Mouse (Mus musculus) skeletal muscle tissue, adult 2 months (tissue): ENCODE measurements around the gene Slc1a7.
A peak's percentile ranks its signal among the peaks of the same experiment; 100 is the strongest.

Experiments used
- DNase-seq: peaks from one replicate; pipeline ENCODE4 v3.0.0-alpha.2; 2012; ENCODE audit warnings: low read depth, low spot score

The Slc1a7 gene

DNA sequence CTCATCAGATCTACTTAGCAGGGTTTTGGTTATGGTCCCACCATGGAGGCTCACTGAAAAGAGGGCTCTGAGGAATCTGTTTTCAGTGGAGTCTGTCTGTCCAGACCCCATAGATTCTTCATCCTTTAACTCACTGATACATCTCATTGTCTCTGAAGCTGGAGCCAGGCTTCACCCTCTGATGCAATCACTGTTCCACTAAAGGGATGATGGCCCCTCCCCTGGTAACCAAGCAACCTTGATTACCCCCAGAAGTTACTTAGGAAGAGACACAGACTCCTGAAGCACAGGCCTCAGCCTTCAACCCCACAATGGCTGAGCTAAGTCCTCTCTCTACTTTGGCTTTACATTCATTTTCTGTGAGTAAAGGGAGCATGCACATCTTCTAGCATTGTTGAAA, 1.6 kb downstream of the Slc1a7 start:
- DNase-seq: peak; percentile 59

DNA sequence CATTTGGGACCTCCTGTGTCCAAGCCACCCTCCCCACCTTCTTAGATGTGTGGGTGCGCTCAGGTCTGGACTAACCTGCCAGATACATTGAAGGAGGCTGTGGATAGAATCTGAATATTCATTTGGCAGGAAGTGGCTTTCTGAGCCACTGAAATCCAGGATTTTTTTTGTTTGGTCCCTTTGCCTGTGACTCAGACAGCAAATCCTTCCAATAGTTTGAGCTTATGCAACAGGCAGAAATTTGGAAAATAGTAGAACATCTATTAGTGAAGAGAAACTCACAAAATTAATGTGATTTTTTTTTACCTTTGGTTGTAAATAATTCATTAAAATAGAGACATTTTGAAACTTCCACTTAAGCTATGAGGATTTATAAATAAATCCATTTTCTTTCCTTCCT, 3.0 kb downstream of the Slc1a7 start:
- peak; percentile 41 for DNase-seq

DNA sequence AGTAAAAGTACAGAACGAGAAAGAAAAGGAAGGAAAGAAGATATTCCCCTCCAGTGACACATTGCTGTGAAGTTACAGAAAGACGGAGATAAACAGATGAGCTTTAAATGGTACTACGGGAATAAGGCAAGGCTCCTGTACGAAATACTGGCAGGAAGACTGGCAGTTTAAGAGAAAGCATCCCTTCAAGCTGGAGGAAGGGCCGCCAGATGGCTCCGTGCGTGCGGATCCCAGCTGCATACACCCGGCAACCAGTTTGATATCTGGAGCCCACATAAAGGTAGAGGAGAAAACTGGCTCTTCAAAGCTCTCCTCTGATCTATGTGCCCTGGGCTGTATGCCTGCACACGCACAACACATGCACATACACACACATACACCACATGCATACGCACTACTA, 6.4 kb downstream of the Slc1a7 start:
- DNase-seq: no peak

DNA sequence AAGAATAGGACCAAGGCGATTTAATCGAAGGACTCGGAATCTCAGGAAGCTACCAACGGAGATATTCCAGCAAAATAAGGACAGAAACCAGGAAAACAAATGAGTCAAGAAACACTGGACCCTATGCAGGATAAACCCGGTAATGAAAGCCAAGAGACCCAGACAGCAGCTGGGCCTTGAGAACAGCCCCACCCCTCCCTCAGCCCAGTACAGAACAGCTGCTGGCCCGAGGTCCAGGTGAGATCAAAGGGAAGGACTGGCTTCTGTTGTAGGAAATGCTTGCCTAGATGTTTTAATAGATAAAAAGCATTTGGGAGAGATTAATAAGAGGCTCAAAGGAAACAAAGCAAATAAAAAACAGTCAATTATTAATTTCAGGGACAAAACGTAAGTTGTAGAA, 6.9 kb downstream of the Slc1a7 start:
- no peak for DNase-seq

DNA sequence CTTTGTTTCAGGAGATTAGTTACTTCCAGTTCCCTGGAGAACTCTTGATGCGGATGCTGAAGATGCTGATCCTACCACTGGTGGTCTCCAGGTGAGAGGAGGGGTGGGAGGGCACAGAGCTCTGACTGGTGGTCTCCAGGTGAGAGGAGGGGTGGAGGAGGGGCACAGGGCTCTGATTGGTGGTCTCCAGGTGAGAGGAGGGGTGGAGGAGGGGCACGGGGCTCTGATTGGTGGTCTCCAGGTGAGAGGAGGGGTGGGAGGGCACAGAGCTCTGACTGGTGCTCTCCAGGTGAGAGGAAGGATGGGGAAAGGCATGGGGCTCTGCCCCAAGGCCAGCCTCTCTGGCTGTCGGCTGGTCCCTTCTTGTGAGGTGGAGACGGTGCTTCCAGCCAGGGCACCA, 9.5 kb downstream of the Slc1a7 start:
- no peak for DNase-seq

DNA sequence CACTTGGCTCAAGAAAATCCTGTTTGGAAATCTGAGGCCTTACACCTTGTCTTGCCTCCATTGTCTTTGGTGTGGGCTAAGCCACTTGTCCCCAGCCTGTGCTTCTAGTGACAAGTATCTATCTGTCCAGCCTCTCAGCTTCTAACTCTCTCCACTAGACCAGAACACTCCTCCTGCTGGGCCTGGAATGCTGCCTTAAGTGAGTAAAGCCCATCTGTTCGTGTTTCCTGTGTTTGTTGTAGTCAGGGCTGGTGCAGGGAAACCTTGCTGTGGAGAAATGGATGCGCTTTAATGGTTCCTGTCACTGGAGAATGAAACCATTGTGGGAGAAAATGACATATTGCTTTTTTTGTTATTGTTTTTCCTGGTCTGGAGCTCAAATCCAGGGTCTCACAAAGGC, 11.4 kb downstream of the Slc1a7 start:
- no peak for DNase-seq

DNA sequence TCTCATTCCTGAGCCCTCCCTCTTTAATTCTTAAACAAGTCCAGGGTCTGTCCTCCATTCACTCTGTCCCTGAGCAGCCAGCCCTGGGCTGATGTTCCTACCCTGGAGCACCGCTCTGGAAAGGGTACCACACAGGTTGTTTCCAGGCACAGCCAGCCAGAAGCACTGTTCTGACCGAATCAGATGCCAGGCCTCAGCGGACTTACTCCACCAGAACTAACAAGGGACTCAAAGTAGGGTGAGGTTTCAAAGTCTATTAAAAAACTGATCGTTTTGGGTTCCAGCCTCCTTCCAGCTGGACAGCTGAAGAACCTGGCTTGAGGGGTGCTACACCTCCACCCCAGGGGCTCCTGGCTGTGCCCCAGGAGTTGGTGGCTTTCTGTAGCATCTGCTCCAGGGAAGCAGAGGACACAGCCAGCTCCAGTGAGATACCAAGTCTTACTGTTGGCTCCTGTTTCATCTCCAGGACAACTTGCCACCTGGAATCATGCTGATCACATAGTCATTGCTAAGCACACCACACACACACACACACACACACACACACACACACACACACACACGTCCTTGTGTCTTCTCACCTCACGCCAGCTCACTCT, 12.0 kb downstream of the Slc1a7 start:
- no peak for DNase-seq

DNA sequence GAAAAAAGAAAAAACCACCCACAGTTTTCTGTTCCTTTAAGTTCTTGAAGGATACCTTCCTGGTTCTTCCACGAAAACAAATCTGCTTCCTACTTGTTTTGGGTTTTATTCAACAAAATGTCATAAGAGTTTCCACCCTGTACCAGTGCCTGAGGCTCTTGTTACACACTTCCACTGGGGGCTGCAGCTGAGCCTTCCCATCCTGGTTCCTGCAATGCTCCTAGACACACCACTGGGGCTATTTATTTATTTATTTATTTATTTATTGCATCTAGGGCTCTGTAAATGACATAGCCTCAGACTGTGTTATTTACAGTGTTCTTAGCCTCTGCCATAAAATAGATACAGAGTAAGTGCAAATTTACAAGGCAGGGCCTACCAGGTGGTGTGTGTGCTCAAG, 15.6 kb downstream of the Slc1a7 start:
- DNase-seq: no peak

DNA sequence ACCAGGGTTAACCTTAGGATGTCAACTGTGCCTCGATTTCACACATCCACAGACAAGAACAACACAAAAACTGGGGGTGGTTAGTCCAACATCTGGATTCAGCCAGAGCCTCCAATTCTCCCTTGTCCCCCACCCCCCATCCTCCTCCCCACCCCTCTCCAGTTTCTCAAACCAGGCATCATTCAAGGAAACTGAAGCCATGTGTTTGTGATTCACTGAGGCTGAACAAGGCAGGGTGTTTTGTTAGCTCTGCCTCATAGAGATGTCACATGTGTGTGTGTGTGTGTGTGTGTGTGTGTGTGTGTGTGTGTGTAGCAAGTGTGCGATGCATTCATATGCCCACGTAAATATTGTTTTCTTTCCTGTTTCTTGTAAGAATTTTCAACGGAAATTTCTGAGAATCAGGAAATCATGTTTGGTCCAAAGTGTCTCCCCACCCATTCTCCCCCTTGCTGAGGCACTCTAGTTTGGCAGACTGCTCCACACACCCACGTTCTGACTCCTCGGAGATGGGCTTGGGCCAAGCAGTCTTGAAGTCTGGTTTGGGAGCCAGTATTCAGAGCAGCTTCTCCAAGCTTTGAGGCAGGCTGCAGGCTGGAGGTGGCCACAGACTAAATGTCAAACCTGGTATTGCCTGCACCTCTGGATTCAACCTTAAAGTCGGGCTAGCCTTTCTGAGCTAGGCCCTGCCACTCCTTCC, 16.3 kb downstream of the Slc1a7 start:
- peak; percentile 83 for DNase-seq

DNA sequence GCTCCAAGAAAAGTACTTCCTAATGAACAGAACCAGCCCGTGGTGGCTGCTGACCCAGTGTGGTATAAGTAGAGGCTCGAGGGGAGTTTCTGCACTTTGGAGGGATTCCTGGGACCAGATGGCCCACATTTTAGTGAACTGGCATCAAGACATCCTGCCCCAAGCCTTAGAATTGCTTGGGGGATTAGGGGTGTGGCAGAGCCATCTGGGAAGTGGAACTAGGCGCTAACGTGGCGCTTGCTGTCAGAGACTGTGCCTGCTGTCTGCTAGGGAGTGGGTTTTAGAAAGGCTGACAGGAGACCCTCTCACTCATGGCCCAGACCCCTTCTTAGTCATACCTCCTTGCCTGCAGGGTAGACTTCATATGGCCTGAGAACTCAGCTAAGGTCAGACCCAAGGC, 17.7 kb downstream of the Slc1a7 start:
- no peak for DNase-seq

DNA sequence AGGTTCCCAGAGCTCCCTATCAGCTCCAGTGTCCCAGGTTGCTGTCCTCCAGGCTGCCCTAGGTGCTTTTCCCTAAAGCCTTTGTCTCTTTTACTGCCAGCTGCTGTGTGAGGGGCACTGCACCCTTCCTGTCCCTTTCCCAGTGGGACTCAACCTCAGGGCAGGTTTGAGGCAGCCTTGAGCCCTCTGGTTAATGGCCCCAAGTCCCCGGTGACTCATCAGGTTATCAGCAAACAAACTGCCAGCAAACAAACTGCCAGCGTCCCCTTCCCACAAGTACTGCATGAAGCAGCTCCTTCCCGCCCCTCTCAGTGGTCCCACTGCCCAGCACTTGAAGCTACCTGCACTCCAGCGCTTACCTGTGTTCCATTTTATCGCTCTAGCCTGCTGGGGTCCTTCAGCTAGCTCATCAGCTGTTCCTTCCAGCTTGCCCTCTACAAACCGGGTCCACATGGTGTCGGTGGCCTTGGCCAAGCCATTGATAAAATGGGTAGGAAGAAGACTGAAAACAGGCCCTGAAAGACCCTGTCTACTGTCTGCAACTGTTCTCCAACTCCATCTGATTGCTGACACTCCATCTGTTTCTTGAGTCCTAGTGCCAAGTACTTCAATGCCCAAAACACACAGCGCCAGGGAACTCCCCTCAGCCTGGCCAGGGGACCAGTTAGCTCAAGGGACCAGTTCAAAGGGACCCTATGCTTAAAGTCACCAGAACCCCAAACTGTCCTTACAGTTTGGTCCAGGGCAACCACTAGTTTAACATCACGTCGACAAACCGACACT, 18.4 kb downstream of the Slc1a7 start:
- no peak for DNase-seq

DNA sequence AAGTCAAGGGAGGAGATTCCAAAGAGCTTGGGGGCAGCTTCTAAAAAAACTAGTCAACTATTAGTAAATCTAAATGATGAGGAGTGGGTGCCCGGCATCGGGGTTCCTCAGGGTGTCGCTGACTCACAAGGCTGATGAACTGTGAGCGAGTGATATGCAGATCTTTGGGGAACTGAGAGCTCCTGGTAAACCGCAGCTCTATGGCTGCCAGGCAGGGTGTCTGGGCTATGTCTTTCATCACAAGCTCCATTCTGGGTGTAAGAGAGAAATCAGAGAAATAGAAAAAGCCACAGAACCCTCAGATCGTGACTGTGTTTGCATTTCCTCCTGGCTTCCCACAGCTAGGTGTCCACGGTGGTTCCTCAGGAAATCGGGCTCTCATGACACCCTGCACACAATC, 20.8 kb downstream of the Slc1a7 start:
- no peak for DNase-seq

DNA sequence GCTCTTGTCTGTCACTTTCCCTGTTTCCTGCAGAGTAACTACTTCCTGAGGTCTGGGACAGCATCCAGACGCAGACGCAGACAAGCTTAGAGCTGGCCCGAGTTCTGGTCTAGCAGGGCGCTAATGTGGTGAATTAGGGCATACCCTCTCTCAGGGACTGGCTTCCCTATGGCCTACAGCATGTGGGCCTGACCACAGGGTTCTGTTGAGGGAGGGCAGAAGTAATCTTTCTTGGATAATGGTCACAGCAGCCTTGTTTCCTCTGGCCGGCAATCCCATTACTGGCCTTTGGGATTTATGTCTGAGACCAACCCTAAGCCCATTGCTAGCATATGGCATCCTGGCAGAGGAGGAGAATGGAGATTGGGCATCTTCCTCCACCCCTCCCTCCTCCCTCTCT, 22.7 kb downstream of the Slc1a7 start:
- no peak for DNase-seq

DNA sequence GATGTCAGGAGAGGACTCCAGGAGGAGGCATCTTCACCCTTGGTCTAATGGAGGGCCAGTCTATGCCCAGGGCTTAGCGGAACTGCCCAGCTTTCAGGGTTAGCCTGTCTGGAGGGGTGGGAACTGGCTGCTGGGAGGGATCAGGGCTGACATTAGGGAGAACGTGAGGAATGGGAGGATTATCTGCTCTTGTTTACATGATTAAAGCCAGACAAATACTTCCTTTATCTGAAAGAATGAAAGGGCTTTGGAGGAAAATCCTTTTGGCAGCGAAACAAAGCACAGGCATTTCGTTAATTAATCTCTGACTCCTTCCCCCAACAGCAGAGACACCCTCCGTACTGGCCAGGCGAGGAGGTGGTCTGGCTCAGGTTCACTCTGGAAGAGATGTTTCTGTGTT, 23.7 kb downstream of the Slc1a7 start:
- no peak for DNase-seq

DNA sequence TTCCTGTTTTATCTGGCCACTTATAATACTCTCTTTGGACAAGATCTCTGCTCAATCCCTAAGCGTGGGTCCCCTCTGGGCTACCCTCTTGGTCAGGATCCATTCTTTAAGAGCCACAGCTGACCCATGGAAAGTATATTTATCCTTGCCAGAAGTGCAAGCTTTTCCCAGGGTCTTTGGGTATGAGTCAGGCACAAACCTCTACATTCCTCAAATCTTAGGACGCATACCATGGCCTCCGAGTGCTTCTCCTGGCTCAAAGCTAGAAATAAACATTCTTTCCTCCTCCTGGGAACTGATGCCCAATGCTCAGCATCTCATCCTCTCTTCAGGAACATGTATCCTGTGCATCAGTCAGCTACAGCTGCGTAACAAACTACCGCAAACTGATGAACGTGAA, 26.9 kb downstream of the Slc1a7 start:
- no peak for DNase-seq

DNA sequence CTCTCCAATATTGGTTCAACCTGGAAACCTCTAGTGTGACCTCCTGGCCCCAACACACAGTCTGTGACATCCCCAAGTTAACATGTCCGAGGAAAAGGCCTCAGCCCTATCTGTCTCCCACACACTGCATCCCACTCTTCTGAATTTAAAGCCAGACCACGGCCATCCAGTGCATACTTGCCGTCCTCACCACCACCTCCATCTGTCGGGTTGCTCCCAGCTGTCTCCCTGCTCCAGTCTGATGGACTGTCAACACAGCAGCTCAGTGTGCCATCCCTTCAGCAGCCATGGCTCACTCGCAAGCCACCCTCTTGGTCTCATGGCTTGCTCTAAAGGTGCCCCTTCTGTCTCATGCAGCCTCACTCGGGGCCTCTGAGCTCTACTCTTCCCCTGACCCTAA, 27.6 kb downstream of the Slc1a7 start:
- no peak for DNase-seq

DNA sequence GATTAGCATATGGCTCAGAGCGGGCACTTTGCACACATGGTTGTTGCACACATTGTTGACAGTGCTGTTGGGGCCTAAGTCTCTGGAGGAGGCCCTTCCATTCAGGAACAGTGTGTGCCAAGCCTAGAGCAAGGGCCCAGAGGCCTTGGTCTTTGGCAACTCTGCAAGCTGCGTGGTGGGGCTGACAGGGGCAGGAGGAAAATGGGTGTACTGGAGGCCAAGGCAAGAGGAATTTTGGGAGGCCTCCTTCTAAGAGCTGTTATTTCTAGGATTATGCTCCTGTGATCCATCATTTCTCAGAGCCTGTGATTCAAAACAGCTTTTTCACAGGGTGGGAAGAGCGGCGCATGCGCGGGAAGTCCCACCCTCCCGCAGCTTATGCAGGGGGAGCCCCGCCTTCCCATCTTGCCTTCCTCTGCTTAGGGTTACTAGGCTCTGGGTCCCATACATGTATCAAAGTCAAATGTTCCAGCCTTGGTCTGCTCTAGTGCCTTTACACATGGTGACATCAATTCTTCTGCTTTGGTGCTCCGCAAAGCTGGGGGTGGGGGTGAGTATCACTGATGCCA, 28.4 kb downstream of the Slc1a7 start:
- DNase-seq: no peak

DNA sequence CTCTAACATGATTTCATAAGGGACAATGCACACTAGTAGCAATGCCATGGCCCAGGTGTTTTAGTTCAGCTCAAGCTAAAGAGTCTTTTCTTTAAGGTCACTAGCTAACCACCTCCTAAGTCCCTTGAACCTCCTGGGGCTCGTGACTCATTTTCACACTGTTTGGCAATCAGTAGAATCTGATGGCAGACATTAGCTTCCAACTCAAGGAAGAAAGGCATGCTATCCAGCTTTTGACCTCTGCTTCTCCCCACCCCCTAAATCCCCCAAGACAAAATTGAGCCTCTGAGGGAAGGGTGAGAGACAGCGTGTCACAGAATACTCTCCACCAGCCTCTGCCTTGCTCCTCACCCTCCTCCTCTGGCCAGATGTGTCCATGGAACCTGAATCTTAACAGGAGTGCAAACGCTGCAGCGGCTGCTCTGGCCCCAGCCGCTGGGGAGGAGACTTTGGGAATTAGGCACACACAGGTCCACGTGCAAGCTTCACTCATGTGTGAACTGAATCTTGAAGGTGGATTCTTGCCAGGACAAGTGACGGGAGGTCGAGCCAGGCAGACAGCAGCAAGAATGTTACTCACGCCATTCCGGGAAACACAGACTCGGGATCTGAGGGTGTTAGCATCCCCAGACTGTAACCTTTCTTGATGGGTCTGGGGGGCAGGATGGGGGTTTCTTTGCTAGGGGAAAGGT, 30.7 kb downstream of the Slc1a7 start:
- peak; percentile 86 for DNase-seq

DNA sequence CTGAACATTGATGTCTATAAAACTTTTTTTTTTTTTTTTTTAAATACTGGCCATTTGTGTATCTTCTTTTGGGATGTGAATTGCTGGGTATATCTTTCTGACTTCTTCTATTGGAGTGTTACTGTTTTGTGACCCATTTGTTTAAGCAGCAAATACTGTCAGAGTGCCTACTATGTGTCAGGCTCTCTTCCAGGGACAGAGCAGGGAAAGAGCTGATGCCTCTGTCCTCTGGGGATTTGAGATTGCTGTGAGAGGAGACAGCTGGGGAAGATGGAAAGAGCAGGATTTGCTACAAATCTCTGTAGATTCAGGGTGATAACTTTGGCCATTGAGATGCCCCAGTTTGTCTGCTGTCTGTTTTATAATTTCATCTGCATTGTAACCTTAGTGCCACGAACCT, 31.2 kb downstream of the Slc1a7 start:
- DNase-seq: peak; percentile 38

DNA sequence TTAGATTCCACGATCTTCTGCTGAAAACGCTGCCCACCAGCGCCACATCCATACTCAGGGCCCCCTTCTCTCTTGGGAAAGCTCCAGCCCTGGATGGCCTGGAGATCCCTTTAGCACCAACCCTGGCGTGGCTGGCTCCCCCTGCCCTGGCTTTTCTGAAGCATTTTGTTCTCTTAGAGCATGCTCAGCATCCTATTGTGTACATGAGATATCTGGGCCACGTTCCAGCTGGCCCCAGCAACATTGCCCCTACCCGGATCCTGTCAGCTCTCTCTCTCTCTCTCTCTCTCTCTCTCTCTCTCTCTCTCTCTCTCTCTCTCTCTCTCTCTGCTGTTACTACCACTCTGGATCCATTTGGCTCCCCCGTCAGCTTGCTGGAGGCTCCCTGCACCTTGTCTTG, 37.2 kb downstream of the Slc1a7 start:
- DNase-seq: no peak

DNA sequence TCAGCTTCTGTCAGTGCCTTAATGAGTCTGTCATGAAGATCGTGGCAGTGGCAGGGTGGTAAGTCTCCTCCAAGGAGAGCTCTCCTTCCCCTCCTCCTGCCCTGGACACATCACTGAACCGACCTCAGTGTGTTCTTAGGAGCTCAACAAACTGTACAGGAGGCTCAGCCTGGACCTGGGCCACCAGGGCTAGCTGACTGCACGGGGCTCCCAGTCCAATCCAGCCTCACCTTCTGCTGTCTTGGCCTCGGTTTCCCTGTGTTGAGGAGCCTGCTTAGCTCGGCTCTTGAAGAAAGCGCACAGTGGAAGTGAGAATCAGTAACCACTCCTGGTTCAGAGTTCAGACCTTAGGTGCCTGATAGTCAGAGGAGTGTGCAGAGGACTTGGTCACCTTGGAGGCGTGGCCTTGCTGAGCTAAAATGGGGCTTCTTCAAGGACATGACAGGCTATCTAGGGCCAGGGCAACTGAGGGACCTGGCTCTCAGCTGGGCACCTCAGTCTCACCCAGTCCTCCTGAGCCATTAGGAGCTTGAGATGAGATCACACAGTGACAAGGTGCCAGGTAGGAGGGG, 39.5 kb downstream of the Slc1a7 start:
- no peak for DNase-seq

DNA sequence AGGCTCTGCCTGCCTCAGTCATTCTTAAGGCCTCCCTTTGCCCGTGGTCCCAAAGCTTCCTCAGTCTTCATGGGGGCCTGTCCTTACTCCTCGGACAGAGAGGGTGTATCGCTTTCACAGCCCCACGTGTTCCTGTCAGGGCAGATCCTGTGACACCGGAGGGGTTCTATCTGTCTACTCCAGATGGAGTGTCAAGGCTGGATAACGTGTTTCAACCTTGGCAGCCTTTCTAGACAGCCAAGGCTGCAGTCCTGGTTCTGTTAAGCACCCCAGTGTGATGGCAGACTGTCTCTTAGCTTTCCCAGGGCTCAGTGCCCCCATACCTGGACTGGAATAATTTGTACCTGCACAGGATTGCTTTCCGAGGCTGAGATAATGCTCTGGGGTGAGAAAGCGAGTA, 40.4 kb downstream of the Slc1a7 start:
- DNase-seq: no peak
